Mouse (Mus musculus): ENCODE results near the gene Stx2. TPM values are rescaled to one million over a fixed set of nuclear protein-coding genes. Genes with fewer than 3 reads are reported as not detected.

Stx2 gene
- polyA plus RNA-seq, 1 experiment from 2014 or later = 15.0 TPM

- WGBS = 68% methylated on average over 5 of the region's 5 CpGs
- no peak overlapping the region for H3K27ac ChIP-seq
- H3K4me3 ChIP-seq (replicated peaks; ENCODE audit: low read length) = no peak overlapping the region
- no peaks in the 10 kb centered on the region for H3K27me3 ChIP-seq (ENCODE audit: control insufficient read depth, insufficient read depth, low read length)
- H3K9ac ChIP-seq = no peak overlapping the region
- no peak overlapping the region for H3K4me2 ChIP-seq (replicated peaks)
- H3K9me3 ChIP-seq (ENCODE audit: control insufficient read depth, low read length) = no peaks in the 10 kb centered on the region
- ATAC-seq (ENCODE audit: low FRiP score) (no peak), DNase-seq (ENCODE audit: low spot score) (no peak)
- peaks cover 17% of the 10 kb centered on the region for H3K36me3 ChIP-seq (replicated peaks; ENCODE audit: control insufficient read depth, insufficient read depth)
- H3K4me1 ChIP-seq (replicated peaks; ENCODE audit: control insufficient read depth, insufficient read depth, low read length) = no peaks in the 10 kb centered on the region
Observed at GRCm38 (mm10) chr5:129029131-129029723, 20.9 kb upstream of the Stx2 start.

DNA sequence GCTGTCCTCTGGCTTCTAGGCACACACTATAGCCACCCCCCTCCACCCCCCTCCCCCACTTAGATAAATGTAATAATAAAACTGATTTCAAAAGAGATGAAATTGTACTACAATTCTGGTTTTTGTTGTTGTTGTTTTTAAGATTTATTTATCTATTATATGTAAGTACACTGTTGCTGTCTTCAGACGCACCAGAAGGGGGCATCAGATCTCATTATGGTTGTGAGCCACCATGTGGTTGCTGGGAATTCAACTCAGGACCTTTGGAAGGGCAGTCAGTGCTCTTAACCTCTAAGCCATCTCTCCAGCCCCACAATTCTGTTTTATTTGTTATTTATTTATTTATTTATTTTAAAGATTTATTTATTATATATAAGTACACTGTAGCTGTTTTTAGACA, 18.3 kb upstream of the Stx2 start:
- peaks cover 4% of the 10 kb centered on the region for H3K4me1 ChIP-seq (replicated peaks; ENCODE audit: control insufficient read depth, insufficient read depth, low read length)
- H3K4me2 ChIP-seq (replicated peaks) = no peak overlapping the region
- H3K9ac ChIP-seq = no peak overlapping the region
- no peaks in the 10 kb centered on the region for H3K9me3 ChIP-seq (ENCODE audit: control insufficient read depth, low read length)
- DNase-seq (ENCODE audit: low spot score) = no peak
- ATAC-seq (ENCODE audit: low FRiP score) = no peak
- peaks cover 39% of the 10 kb centered on the region for H3K36me3 ChIP-seq (replicated peaks; ENCODE audit: control insufficient read depth, insufficient read depth)
- no peaks in the 10 kb centered on the region for H3K27me3 ChIP-seq (ENCODE audit: control insufficient read depth, insufficient read depth, low read length)
- 83% methylated on average over 1 of the region's 1 CpGs for WGBS
- H3K27ac ChIP-seq = no peak overlapping the region
- no peak overlapping the region for H3K4me3 ChIP-seq (replicated peaks; ENCODE audit: low read length)

- Histone ChIP-seq H3K4me1 (replicated peaks; ENCODE audit: control insufficient read depth, insufficient read depth, low read length) (peaks cover 9% of the 10 kb centered on the region), H3K9ac (no peak overlapping the region), H3K27me3 (ENCODE audit: control insufficient read depth, insufficient read depth, low read length) (no peaks in the 10 kb centered on the region), H3K36me3 (replicated peaks; ENCODE audit: control insufficient read depth, insufficient read depth) (peaks cover 41% of the 10 kb centered on the region), H3K9me3 (ENCODE audit: control insufficient read depth, low read length) (no peaks in the 10 kb centered on the region), H3K4me2 (replicated peaks) (no peak overlapping the region), H3K27ac (no peak overlapping the region), H3K4me3 (replicated peaks; ENCODE audit: low read length) (no peak overlapping the region)
- ATAC-seq (ENCODE audit: low FRiP score) (no peak), DNase-seq (ENCODE audit: low spot score) (no peak)
- 92% methylated on average over 3 of the region's 3 CpGs for WGBS
Observed at GRCm38 (mm10) chr5:129026171-129026570, 17.8 kb upstream of the Stx2 start.

DNA sequence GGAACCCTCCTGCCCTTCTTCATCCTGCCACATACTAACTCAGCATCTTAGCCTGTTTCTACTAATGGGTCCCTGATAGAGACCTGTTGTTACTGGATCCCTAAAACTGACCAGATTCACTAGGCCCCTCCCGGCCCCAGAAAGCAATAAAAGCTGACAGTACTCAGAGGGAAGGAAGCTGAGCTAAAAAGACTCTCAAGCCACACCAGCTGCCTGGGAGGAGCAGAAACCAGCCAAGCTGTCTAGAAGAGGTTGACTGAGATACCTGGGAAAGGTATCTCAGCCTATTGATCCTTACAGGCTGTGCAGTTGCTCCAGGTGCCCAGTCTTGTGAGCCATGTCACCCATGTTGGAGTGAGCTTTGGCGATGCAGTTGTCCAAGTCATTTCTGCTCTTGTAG, 17.4 kb upstream of the Stx2 start:
- Histone ChIP-seq H3K4me1 (replicated peaks; ENCODE audit: control insufficient read depth, insufficient read depth, low read length) (peaks cover 10% of the 10 kb centered on the region), H3K36me3 (replicated peaks; ENCODE audit: control insufficient read depth, insufficient read depth) (peaks cover 41% of the 10 kb centered on the region), H3K9ac (no peak overlapping the region), H3K27ac (no peak overlapping the region), H3K9me3 (ENCODE audit: control insufficient read depth, low read length) (no peaks in the 10 kb centered on the region), H3K4me3 (replicated peaks; ENCODE audit: low read length) (no peak overlapping the region), H3K27me3 (ENCODE audit: control insufficient read depth, insufficient read depth, low read length) (no peaks in the 10 kb centered on the region), H3K4me2 (replicated peaks) (no peak overlapping the region)
- ATAC-seq (ENCODE audit: low FRiP score) (no peak), DNase-seq (ENCODE audit: low spot score) (no peak)
- 100% methylated on average over 2 of the region's 2 CpGs for WGBS

GRCm38 (mm10) chr5:129025048-129025447, 16.7 kb upstream of the Stx2 start:
- Histone ChIP-seq H3K4me2 (replicated peaks) (no peak overlapping the region), H3K27me3 (ENCODE audit: control insufficient read depth, insufficient read depth, low read length) (no peaks in the 10 kb centered on the region), H3K27ac (no peak overlapping the region), H3K4me1 (replicated peaks; ENCODE audit: control insufficient read depth, insufficient read depth, low read length) (peaks cover 10% of the 10 kb centered on the region), H3K4me3 (replicated peaks; ENCODE audit: low read length) (no peak overlapping the region), H3K36me3 (replicated peaks; ENCODE audit: control insufficient read depth, insufficient read depth) (peaks cover 41% of the 10 kb centered on the region), H3K9me3 (ENCODE audit: control insufficient read depth, low read length) (no peaks in the 10 kb centered on the region), H3K9ac (no peak overlapping the region)
- whole genome bisulfite sequencing = 41% methylated on average over 2 of the region's 2 CpGs
- no peak for DNase-seq (ENCODE audit: low spot score)
- ATAC-seq (ENCODE audit: low FRiP score) = no peak

- ATAC-seq (ENCODE audit: low FRiP score) (peak; percentile 4; the same call in 1 of the 2 replicates), DNase-seq (ENCODE audit: low spot score) (no peak)
- Histone ChIP-seq H3K27ac (peak overlapping the region; percentile 99), H3K27me3 (ENCODE audit: control insufficient read depth, insufficient read depth, low read length) (no peaks in the 10 kb centered on the region), H3K4me3 (replicated peaks; ENCODE audit: low read length) (peak overlapping the region; percentile 95), H3K36me3 (replicated peaks; ENCODE audit: control insufficient read depth, insufficient read depth) (peaks cover 35% of the 10 kb centered on the region), H3K9ac (peak overlapping the region; percentile 92), H3K4me2 (replicated peaks) (peak overlapping the region; percentile 91), H3K4me1 (replicated peaks; ENCODE audit: control insufficient read depth, insufficient read depth, low read length) (peaks cover 14% of the 10 kb centered on the region), H3K9me3 (ENCODE audit: control insufficient read depth, low read length) (no peaks in the 10 kb centered on the region)
- 8% methylated on average over 28 of the region's 28 CpGs for WGBS
Observed at GRCm38 (mm10) chr5:129020731-129021130, 12.4 kb upstream of the Stx2 start.

DNA sequence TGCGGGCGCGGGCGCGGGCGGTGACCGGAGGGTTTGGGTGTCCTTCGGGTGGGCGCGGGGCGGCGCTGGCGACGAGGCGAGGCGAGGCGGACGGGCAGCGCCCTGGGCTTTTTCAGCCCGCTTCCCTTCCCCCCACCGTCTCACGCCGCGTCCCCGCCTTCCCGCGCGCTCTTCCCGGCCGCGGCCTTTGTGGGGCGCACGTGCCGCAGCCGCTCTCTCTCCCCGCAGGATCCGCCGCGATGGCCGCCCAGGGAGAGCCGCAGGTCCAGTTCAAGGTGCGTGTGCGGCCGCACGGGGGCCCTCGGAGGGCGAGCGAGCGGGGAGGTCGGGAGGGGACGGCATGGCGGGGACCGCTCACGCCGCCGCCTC, 11.9 kb upstream of the Stx2 start:
- Histone ChIP-seq H3K9me3 (ENCODE audit: control insufficient read depth, low read length) (no peaks in the 10 kb centered on the region), H3K4me3 (replicated peaks; ENCODE audit: low read length) (peak overlapping the region; percentile 95), H3K27ac (peak overlapping the region; percentile 99), H3K4me2 (replicated peaks) (peak overlapping the region; percentile 91), H3K36me3 (replicated peaks; ENCODE audit: control insufficient read depth, insufficient read depth) (peaks cover 34% of the 10 kb centered on the region), H3K27me3 (ENCODE audit: control insufficient read depth, insufficient read depth, low read length) (no peaks in the 10 kb centered on the region), H3K4me1 (replicated peaks; ENCODE audit: control insufficient read depth, insufficient read depth, low read length) (peaks cover 14% of the 10 kb centered on the region), H3K9ac (peak overlapping the region; percentile 92)
- peak; percentile 78 for DNase-seq (ENCODE audit: low spot score)
- peak; percentile 77 for ATAC-seq (ENCODE audit: low FRiP score)
- WGBS = 0% methylated on average over 49 of the region's 56 CpGs

DNA sequence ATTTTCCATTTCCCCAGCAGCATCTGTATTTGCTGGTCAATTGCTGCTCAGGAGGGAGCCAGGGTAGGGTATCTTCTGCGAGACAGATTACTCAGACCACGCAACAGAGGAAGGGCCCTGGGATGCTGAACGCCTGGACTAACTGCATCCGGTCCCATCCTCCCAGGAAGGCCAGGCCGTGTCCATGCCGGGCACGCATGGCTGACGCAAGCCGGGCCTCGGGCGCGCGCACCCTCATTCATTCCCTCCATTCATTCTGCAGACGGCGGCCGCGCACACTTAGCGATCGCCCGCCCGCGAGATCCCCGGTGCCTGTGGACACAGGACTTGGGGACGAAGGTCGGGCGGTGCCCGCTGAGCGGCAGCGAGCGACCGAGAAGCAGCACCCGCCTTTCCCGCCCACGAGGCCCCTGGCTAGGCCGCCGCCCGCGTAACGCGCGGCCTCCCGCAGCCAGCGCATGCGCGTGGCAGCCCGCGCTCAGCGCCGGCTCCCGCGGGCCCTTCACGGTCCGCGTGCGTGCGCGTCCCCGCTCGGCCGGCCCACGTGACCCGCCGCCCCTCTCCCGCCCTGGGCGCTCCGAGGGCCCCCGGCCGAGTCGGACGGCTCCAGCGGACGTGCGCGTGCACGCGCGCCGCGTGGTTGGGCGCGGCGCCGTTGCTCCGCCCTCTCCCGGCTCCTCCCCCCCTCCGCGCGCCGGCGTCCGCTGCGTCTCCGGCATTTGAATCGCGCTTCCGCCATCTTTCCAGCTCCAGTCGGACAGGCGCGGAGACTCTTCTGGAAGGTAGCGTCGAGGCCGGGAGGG, 11.3 kb upstream of the Stx2 start, which contains the start of gene Ran:
Gene Ran (plus strand): TSS at position 573 of the 803 bp plus-strand sequence.
- peaks cover 28% of the 10 kb centered on the region for H3K36me3 ChIP-seq (replicated peaks; ENCODE audit: control insufficient read depth, insufficient read depth)
- ATAC-seq (ENCODE audit: low FRiP score) (peak; percentile 92), DNase-seq (ENCODE audit: low spot score) (peak; percentile 99)
- peak within 1 kb of the TSS; percentile 92 for H3K9ac ChIP-seq
- no peaks in the 10 kb centered on the region for H3K27me3 ChIP-seq (ENCODE audit: control insufficient read depth, insufficient read depth, low read length)
- 0% methylated on average over 81 of the region's 102 CpGs for WGBS
- peak within 1 kb of the TSS; percentile 95 for H3K4me3 ChIP-seq (replicated peaks; ENCODE audit: low read length)
- H3K4me2 ChIP-seq (replicated peaks) = peak within 1 kb of the TSS; percentile 91
- no peaks in the 10 kb centered on the region for H3K9me3 ChIP-seq (ENCODE audit: control insufficient read depth, low read length)
- H3K4me1 ChIP-seq (replicated peaks; ENCODE audit: control insufficient read depth, insufficient read depth, low read length) = peaks cover 14% of the 10 kb centered on the region
- peak within 1 kb of the TSS; percentile 99 for H3K27ac ChIP-seq

DNA sequence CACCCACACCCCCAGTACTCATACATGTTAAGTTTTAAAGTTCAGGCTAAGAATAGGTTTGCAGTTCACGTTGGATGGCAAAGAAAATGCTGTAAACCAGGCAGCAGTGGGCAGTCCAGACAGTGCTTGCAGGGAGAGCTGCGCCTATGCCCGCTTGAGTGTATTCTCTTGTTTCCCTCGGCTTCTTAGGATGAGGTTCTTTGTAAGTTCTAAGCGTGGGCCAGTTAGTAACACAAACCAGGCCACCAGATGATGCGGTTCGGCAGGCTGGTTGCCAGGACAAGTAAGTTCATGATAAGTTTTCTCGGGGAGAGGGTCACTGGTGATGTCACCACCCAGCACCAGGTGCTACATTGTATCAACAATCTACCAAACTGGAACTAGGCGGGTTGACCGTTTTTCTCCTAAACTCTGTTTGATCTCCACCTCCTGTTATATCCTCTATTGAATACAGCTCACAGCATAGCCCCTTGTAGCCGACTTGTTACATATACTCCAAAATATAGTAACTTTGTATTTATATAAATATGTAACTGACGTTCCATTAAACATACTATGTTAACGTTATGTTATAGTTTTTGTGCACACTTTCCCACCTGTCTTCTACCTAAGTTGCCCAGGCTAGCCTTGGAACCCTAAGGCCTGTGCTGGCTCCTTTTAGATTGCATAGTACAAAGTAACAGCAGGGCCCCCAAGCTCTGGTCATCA, 10.6 kb upstream of the Stx2 start:
- Histone ChIP-seq H3K4me2 (replicated peaks) (peak overlapping the region; percentile 55), H3K9me3 (ENCODE audit: control insufficient read depth, low read length) (no peaks in the 10 kb centered on the region), H3K4me3 (replicated peaks; ENCODE audit: low read length) (peak overlapping the region; percentile 95), H3K36me3 (replicated peaks; ENCODE audit: control insufficient read depth, insufficient read depth) (peaks cover 21% of the 10 kb centered on the region), H3K4me1 (replicated peaks; ENCODE audit: control insufficient read depth, insufficient read depth, low read length) (peaks cover 14% of the 10 kb centered on the region), H3K27ac (peak overlapping the region; percentile 99), H3K9ac (peak overlapping the region; percentile 75), H3K27me3 (ENCODE audit: control insufficient read depth, insufficient read depth, low read length) (no peaks in the 10 kb centered on the region)
- WGBS = 86% methylated on average over 13 of the region's 13 CpGs
- no peak for DNase-seq (ENCODE audit: low spot score)
- ATAC-seq (ENCODE audit: low FRiP score) = no peak
